Mouse (Mus musculus): ENCODE measurements around the gene Mrps2. TPM values are rescaled to one million over a fixed set of nuclear protein-coding genes. Genes with fewer than 3 reads are reported as not detected.
"Not testable (repeated sequence)": the region's sequence is repeated elsewhere in the genome, so short reads cannot be mapped to it uniquely, and the experiment has no call there.

Gene Mrps2
- total and polyA plus RNA-seq, 2 experiments from 2014 or later: 33.0 to 39.2 TPM

DNA sequence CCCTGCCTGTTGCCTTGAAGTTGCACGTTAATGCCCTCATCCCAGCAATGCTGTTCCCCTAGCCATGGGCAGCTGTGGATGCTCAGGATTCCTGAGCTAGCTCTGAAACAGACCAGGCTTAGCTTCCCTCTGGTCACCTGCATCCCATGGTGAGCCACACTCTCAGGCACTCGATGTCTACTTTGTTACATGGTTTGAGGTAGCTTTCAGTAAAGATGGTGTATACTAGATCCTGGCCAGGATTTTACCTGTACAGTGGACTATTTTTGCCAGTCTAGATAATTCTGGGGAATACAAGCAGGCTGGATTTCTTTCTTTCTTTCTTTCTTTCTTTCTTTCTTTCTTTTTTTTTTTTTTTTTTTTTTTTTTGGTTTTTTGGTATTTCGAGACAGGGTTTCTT lies 37.9 kb downstream of the Mrps2 start, which contains the start of gene Gm10134:
TSS of gene Gm10134 (plus strand) at position 301 of the 400 bp plus-strand sequence.
- TF ChIP-seq CTCF (IDR thresholded peaks at IDR 0.05; ENCODE audit: low read depth): no peak
- DNase-seq (ENCODE audit: low spot score) (no peak), ATAC-seq (no peak)
- Histone ChIP-seq H3K9ac (replicated peaks; ENCODE audit: low read length) (no peak within 1 kb of the TSS), H3K27ac (no peak within 1 kb of the TSS), H3K27me3 (ENCODE audit: insufficient read depth, low read length) (no peaks in the 10 kb centered on the region), H3K4me2 (ENCODE audit: low read depth, low read length) (no peak within 1 kb of the TSS), H3K36me3 (ENCODE audit: insufficient read depth, low read length) (no peaks in the 10 kb centered on the region), H3K9me3 (ENCODE audit: low read length) (no peaks in the 10 kb centered on the region), H3K4me1 (ENCODE audit: insufficient read depth, low read length) (no peaks in the 10 kb centered on the region), H3K4me3 (ENCODE audit: low read length) (no peak within 1 kb of the TSS)
- WGBS: 87% methylated on average over 3 of the region's 3 CpGs

DNA sequence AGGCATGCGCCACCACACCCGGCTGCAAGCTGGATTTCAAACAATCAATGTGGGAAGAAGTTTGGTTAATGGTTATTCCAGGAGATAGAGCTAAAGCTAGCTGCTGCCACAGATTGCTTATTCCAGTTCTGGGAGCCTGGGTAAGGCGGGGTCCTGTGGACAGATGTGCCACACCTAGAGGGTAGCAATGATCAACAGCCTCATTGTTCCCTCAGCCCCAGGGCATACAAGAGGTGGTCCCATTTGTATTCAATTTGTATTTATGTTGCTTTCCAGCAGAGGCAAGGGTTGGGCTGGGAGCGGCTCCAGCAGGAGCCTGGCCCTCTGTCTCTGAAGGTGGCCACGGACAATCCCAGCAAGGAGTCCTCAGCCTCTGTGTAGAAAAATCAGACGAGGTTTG lies 38.4 kb downstream of the Mrps2 start:
- no peaks in the 10 kb centered on the region for H3K9me3 ChIP-seq (ENCODE audit: low read length)
- 83% methylated on average over 6 of the region's 6 CpGs for WGBS
- no peak overlapping the region for H3K4me2 ChIP-seq (ENCODE audit: low read depth, low read length)
- DNase-seq (ENCODE audit: low spot score) (no peak), ATAC-seq (no peak)
- H3K4me3 ChIP-seq (ENCODE audit: low read length): no peak overlapping the region
- no peaks in the 10 kb centered on the region for H3K27me3 ChIP-seq (ENCODE audit: insufficient read depth, low read length)
- no peak overlapping the region for H3K27ac ChIP-seq
- H3K9ac ChIP-seq (replicated peaks; ENCODE audit: low read length): no peak overlapping the region
- no peak for TF ChIP-seq CTCF (IDR thresholded peaks at IDR 0.05; ENCODE audit: low read depth)
- H3K4me1 ChIP-seq (ENCODE audit: insufficient read depth, low read length): no peaks in the 10 kb centered on the region
- no peaks in the 10 kb centered on the region for H3K36me3 ChIP-seq (ENCODE audit: insufficient read depth, low read length)

DNA sequence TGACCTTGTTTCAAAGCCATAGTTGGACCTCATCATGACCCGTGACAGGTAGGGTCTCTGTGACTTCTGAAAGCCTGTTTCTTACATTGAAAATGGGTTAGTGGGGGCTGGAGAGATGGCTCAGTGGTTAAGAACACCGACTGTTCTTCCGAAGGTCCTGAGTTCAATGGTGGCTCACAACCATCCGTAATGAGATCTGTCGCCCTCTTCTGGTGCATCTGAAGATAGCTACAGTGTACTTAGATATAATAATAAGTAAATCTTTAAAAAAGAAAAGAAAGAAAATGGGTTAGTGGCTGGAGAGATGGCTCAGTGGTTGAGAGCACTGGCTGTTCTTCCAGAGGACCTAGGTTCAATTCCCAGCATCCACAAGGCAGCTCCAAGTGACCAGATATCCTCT lies 43.7 kb downstream of the Mrps2 start:
- not testable (repeated sequence) for DNase-seq (ENCODE audit: low spot score); H3K9ac ChIP-seq (replicated peaks; ENCODE audit: low read length); H3K4me2 ChIP-seq (ENCODE audit: low read depth, low read length); H3K9me3 ChIP-seq (ENCODE audit: low read length); H3K4me3 ChIP-seq (ENCODE audit: low read length); ATAC-seq; H3K27ac ChIP-seq; H3K27me3 ChIP-seq (ENCODE audit: insufficient read depth, low read length); H3K36me3 ChIP-seq (ENCODE audit: insufficient read depth, low read length)
- 52% methylated on average over 5 of the region's 5 CpGs for WGBS
- H3K4me1 ChIP-seq (ENCODE audit: insufficient read depth, low read length): peaks cover 20% of the 10 kb centered on the region; the same call in 1 of the 2 replicates
- peak; percentile 49 for TF ChIP-seq CTCF (IDR thresholded peaks at IDR 0.05; ENCODE audit: low read depth)

DNA sequence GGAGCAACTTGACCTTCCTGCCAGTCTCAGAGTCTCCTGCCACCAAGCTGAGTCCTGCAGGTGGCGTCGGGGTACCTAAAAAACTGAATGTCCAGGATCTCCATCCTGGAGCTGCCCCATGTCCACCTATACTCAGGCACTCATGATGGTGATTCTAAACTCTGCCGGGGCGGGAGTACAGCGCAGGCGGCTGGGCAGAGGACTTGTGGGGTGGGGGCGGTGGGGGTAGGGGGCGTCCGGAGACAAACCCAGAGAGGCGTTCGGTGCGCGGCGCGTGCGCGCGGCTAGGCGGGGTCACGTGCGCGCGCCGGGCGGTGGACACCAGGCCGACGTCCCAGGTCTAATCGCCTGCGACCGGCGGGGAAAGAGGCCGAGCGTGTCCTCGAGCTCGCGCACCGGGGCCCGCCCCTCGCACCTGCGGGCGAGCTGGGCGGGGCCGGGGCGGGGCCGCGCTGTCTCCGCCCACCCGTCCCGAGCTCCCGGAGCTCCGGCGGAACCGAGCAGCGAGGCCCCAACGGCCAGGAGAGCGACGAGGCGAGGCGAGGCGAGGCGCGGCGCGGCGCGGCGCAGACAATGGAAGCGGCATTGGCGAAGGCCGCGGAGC lies 45.0 kb downstream of the Mrps2 start, which contains the start of gene Ralgds:
TSS of gene Ralgds (plus strand) at position 328 of the 604 bp plus-strand sequence.
- Histone ChIP-seq H3K4me2 (ENCODE audit: low read depth, low read length) (peak within 1 kb of the TSS; percentile 91), H3K27me3 (ENCODE audit: insufficient read depth, low read length) (no peaks in the 10 kb centered on the region), H3K9ac (replicated peaks; ENCODE audit: low read length) (peak within 1 kb of the TSS; percentile 96), H3K36me3 (ENCODE audit: insufficient read depth, low read length) (no peaks in the 10 kb centered on the region), H3K4me1 (ENCODE audit: insufficient read depth, low read length) (peaks cover 29% of the 10 kb centered on the region), H3K9me3 (ENCODE audit: low read length) (no peaks in the 10 kb centered on the region), H3K27ac (peak within 1 kb of the TSS; percentile 91), H3K4me3 (ENCODE audit: low read length) (peak within 1 kb of the TSS; percentile 79)
- DNase-seq (ENCODE audit: low spot score) (peak; percentile 82), ATAC-seq (peak; percentile 69)
- WGBS: under 1% methylated on average over 55 of the region's 71 CpGs
- peak; percentile 58 for TF ChIP-seq CTCF (IDR thresholded peaks at IDR 0.05; ENCODE audit: low read depth)

DNA sequence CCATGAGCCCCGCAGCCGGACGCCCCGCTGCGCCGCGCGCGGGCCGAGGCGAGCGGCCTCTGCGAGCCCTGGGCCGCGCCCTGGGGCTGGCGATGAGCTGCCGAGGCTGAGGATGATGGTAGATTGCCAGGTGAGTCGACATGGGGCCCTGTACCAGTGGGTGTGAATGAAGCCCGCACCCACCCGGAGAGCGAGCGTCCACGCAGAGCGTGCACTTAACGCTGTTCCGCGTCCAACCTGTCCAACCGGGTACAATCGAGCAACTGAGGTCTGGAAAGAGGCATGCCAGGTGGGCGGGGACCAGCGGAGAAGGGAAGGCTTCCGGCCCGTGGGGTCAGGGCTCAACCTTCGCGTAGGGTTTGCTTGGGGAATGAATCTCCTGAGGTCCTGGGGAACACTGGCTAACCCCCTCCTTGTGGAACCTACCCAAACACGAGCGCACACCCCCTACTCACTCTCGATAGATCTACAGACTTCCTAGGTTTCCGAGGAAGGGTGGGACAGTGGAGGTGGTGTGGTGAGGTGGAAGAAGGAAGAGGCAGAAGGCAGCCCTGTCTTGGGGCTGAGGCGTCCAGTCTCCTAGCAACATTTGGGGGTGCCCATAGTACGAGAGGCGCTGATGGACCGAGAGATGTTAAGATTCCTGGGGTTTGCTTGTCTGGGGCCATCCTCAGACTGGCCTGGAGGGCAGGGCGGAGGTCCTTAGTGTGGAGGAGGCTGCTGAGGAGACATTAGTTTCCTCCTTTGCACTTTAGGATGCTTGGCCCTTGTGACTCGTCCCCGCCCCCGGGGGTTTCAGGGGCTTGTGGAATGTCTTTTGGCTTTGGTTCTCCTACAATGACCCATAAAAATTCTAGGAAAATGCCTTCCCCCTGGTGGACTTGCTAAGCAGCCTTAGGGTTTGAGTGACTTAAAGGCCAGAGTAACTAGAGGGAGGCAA lies 45.8 kb downstream of the Mrps2 start:
- H3K36me3 ChIP-seq (ENCODE audit: insufficient read depth, low read length): no peaks in the 10 kb centered on the region

DNA sequence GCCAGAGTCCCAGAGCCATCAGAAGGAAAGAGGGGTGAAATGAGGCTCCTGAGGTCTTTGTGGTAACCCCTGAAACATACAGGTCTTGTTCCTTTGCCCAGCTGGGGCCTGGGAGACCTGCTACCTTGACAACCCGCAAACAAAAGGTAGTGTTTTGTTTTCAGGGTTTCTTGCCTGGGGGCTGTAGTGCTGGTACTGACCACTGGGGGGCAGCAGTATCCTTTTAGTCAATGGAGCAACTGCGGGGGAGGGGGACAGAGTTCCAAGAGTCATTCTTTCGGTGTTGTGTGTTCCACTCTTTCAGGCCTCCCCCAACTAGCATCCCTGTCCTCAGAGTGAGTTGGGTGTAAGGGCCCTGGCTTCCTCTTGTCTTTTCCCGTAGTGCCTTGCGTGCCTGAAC lies 46.6 kb downstream of the Mrps2 start:
- no peaks in the 10 kb centered on the region for H3K36me3 ChIP-seq (ENCODE audit: insufficient read depth, low read length)
- H3K4me2 ChIP-seq (ENCODE audit: low read depth, low read length): peak overlapping the region; percentile 91
- H3K4me3 ChIP-seq (ENCODE audit: low read length): peak overlapping the region; percentile 79
- peak; percentile 94 for TF ChIP-seq CTCF (IDR thresholded peaks at IDR 0.05; ENCODE audit: low read depth)
- WGBS: 14% methylated on average over 5 of the region's 5 CpGs
- peak overlapping the region; percentile 96 for H3K9ac ChIP-seq (replicated peaks; ENCODE audit: low read length)
- peaks cover 34% of the 10 kb centered on the region for H3K4me1 ChIP-seq (ENCODE audit: insufficient read depth, low read length)
- H3K9me3 ChIP-seq (ENCODE audit: low read length): no peaks in the 10 kb centered on the region
- no peaks in the 10 kb centered on the region for H3K27me3 ChIP-seq (ENCODE audit: insufficient read depth, low read length)
- ATAC-seq (no peak), DNase-seq (ENCODE audit: low spot score) (peak; percentile 91)
- H3K27ac ChIP-seq: peak overlapping the region; percentile 91; the same call in 1 of the 2 replicates

More for the DNA sequence above, 45.8 kb downstream of the Mrps2 start:
- peak overlapping the region; percentile 91 for H3K27ac ChIP-seq
- no peaks in the 10 kb centered on the region for H3K27me3 ChIP-seq (ENCODE audit: insufficient read depth, low read length)
- DNase-seq (ENCODE audit: low spot score): peak; percentile 44
- H3K4me1 ChIP-seq (ENCODE audit: insufficient read depth, low read length): peaks cover 34% of the 10 kb centered on the region
- 3% methylated on average over 39 of the region's 47 CpGs for WGBS
- H3K4me3 ChIP-seq (ENCODE audit: low read length): peak overlapping the region; percentile 79
- no peaks in the 10 kb centered on the region for H3K9me3 ChIP-seq (ENCODE audit: low read length)
- H3K9ac ChIP-seq (replicated peaks; ENCODE audit: low read length): peak overlapping the region; percentile 96
- peak; percentile 40 for ATAC-seq
- TF ChIP-seq CTCF (IDR thresholded peaks at IDR 0.05; ENCODE audit: low read depth): no peak
- H3K4me2 ChIP-seq (ENCODE audit: low read depth, low read length): peak overlapping the region; percentile 91

Measured in hindbrain, postnatal 0 days (tissue).